Mouse (Mus musculus): ENCODE results near the gene Ms4a4b.
"Not testable (repeated sequence)": the region's sequence is repeated elsewhere in the genome, so short reads cannot be mapped to it uniquely, and the experiment has no call there.

- not testable (repeated sequence) for TF ChIP-seq CTCF (conservative IDR thresholded peaks at IDR 0.05; ENCODE audit: low read length); NANOG (IDR thresholded peaks at IDR 0.05; ENCODE audit: borderline replicate concordance, low read length); POU5F1 (IDR thresholded peaks at IDR 0.05; ENCODE audit: borderline replicate concordance, low read length)
These were observed 25.0 kb downstream of the Ms4a4b start for GRCm38 (mm10) chr19:11468361-11468760.

All from E14TG2a.4 (cell line).